Mouse (Mus musculus) heart, postnatal 0 days (tissue): ENCODE measurements around the gene Arhgap42. TPM values are rescaled to one million over a fixed set of nuclear protein-coding genes. Genes with fewer than 3 reads are reported as not detected.

Experiments
- ATAC-seq: fragments of 200-750 bp; cut with Nextera tagmentation; 2 replicates; pipeline ENCODE4 v1.8.0; 2017; ENCODE audit warnings: low read depth, moderate number of reproducible peaks, moderate library complexity; ENCODE audit not compliant: insufficient read depth
- DNase-seq: peaks from one replicate; pipeline ENCODE4 v3.0.0-alpha.2; 2016; ENCODE audit warnings: low spot score
- H3K27ac ChIP-seq: fragments of 300-500 bp; sonication (generic); 2 replicates; pipeline ENCODE4 v1.5.1; 2014; ENCODE audit warnings: low read depth, mild to moderate bottlenecking
- H3K27me3 ChIP-seq: fragments of 300-500 bp; sonication (generic); 2 replicates; pipeline ENCODE4 v1.6.1; 2014; ENCODE audit warnings: low read length, mixed read lengths; ENCODE audit not compliant: control insufficient read depth, insufficient read depth
- H3K36me3 ChIP-seq: fragments of 300-500 bp; sonication (generic); replicated peaks from 2 replicates; pipeline ENCODE4 v1.6.1; 2014; ENCODE audit warnings: low read length, mixed read lengths; ENCODE audit not compliant: control insufficient read depth, insufficient read depth
- H3K4me1 ChIP-seq: fragments of 300-500 bp; sonication (generic); 2 replicates; pipeline ENCODE4 v1.6.1; 2014; ENCODE audit warnings: antibody characterized with exemption; ENCODE audit not compliant: control insufficient read depth, insufficient read depth
- H3K4me2 ChIP-seq: fragments of 300-500 bp; sonication (generic); 2 replicates; pipeline ENCODE4 v1.6.1; 2014; ENCODE audit warnings: low read depth, mild to moderate bottlenecking, low read length, moderate library complexity
- H3K4me3 ChIP-seq: fragments of 300-500 bp; sonication (generic); 2 replicates; pipeline ENCODE4 v1.5.1; 2014; ENCODE audit warnings: low read depth, low read length
- H3K9ac ChIP-seq: fragments of 300-500 bp; sonication (generic); replicated peaks from 2 replicates; pipeline ENCODE4 v1.6.1; 2014; ENCODE audit warnings: low read depth, low read length, mixed read lengths
- H3K9me3 ChIP-seq: fragments of 300-500 bp; sonication (generic); replicated peaks from 2 replicates; pipeline ENCODE4 v1.6.1; 2016; ENCODE audit warnings: low read length; ENCODE audit not compliant: control insufficient read depth
- CTCF ChIP-seq: IDR thresholded peaks from 2 replicates; pipeline ENCODE4 v1.5.1; 2016; ENCODE audit warnings: antibody characterized with exemption, control low read depth, low read depth
- EP300 ChIP-seq: IDR thresholded peaks from 2 replicates; pipeline ENCODE4 v1.6.1; 2016; ENCODE audit warnings: antibody characterized with exemption, low read depth
- WGBS: fragments of 180-500 bp; shearing (Covaris S2); extraction: QIAGEN DNeasy Blood & Tissue Kit; methylation state at CpG from one replicate; pipeline ENCODE4 v1.1.7; 2014; 5-methylcytosine and 5-hydroxymethylcytosine counted together
- polyA plus RNA-seq: library from polyadenylated mRNA; unstranded; fragments of >200 nt; fragmentation: Nextera tagmentation; extraction: Ambion mirVana; gene quantifications from 2 replicates; pipeline ENCODE4 v1.2.1, GENCODE M21; 2015
- total RNA-seq: library from RNA; depleted of rRNA; stranded (reverse); fragments of >200 nt; gene quantifications from 2 replicates; pipeline ENCODE4 v1.2.3, GENCODE M21; 2014; ENCODE audit warnings: low replicate concordance

Gene Arhgap42
- total and polyA plus RNA-seq, 2 experiments from 2014 or later = 4.6 to 8.1 TPM

DNA sequence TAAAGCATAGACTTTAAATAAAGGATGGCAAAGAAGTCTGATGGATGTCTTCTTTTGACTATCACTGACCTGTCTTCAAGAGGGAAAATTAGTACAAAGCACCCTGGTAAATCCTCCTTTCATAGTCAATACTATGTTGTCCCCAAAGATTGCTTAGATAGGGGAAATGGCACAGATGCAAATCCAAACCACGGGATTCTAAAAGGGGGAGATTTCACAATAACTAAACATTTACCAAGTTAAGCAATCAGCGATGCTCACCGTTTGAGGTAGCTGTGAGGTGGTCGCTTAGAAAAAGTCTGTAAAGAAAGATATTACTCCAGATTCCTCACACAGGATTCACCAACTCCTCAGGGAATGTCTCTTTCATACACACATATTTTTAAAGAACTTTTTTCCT is 141.1 kb downstream of the Arhgap42 start:
- TF ChIP-seq CTCF (no peak), EP300 (no peak)
- Histone ChIP-seq H3K4me1 (no peaks in the 10 kb centered on the region), H3K36me3 (no peaks in the 10 kb centered on the region), H3K27me3 (no peaks in the 10 kb centered on the region), H3K4me3 (no peak overlapping the region), H3K27ac (no peak overlapping the region), H3K9me3 (no peaks in the 10 kb centered on the region), H3K4me2 (no peak overlapping the region), H3K9ac (no peak overlapping the region)
- ATAC-seq (no peak), DNase-seq (no peak)
- 89% methylated on average over 4 of the region's 4 CpGs for WGBS

DNA sequence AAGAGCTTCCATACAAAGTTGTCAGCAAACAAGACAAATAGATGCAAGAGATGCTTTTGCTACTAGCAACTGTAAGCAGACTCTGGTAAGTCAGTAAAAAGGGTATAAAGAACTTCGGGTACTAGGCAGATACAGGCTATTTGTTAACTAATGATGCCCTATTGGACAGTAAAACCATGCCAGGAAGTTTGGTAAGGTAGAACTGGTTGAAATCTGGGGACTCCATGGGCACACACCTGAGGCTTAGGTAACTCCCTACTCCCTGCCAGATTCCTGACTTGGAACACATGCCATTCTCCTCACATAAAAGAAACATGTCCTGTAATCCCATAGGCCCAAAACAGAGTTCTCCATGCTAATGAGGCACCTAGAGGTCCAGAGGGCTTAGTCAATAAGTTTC is 142.1 kb downstream of the Arhgap42 start:
- H3K4me3 ChIP-seq = no peak overlapping the region
- H3K4me2 ChIP-seq = no peak overlapping the region
- H3K9me3 ChIP-seq = no peaks in the 10 kb centered on the region
- no peaks in the 10 kb centered on the region for H3K36me3 ChIP-seq
- TF ChIP-seq CTCF = no peak
- no peak for TF ChIP-seq EP300
- DNase-seq = no peak
- no peaks in the 10 kb centered on the region for H3K4me1 ChIP-seq
- no peak for ATAC-seq
- 66% methylated on average over 1 of the region's 1 CpGs for WGBS
- H3K27me3 ChIP-seq = no peaks in the 10 kb centered on the region
- no peak overlapping the region for H3K9ac ChIP-seq
- H3K27ac ChIP-seq = no peak overlapping the region

DNA sequence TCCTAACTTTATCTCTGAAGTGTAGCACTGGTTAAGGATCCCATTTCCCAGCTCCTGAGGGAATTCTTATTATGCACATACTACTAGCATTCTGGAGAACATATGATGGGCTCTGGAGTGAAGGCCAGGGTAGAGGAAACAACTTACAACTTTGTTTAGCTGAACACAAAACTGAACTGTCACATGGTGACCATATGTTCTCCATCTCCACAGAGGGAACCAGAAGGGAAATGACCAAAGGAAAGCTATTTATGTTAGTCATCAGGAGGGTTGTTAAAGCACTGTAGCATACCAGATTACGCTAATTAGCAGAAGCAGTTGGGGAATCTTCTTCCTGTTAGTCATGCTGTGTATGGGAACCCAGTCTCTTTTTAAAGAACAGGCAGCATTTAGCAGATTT is 145.8 kb downstream of the Arhgap42 start:
- H3K9ac ChIP-seq = no peak overlapping the region
- H3K27ac ChIP-seq = no peak overlapping the region
- no peaks in the 10 kb centered on the region for H3K27me3 ChIP-seq
- no peak overlapping the region for H3K4me3 ChIP-seq
- no peaks in the 10 kb centered on the region for H3K4me1 ChIP-seq
- WGBS = 61% methylated on average over 1 of the region's 1 CpGs
- no peak for TF ChIP-seq EP300
- TF ChIP-seq CTCF = no peak
- DNase-seq (no peak), ATAC-seq (0 out of 2 replicates have a peak, but pooled peaks have one; percentile 20)
- H3K36me3 ChIP-seq = no peaks in the 10 kb centered on the region
- no peaks in the 10 kb centered on the region for H3K9me3 ChIP-seq
- H3K4me2 ChIP-seq = no peak overlapping the region

DNA sequence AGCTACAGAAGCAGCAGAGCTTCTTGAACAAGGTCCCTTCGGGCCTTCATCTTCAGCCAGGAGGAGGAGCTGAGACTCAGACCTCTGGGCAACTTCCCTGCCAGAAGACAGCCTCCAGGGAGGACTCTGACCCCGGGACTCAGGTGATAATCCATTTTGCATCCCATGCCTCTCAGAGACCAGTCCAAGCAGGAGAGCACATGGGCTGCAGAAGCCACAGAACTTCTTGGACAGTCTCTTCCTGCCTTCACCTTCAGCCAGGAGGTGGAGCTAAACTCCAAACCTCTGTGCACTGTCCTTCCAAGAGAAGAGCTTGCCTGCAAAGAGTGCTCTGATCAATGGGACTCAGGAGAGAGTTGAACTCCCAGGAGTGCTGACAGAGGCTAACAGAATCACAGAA is 155.5 kb downstream of the Arhgap42 start:
- Histone ChIP-seq H3K4me2 (no peak overlapping the region), H3K9me3 (no peaks in the 10 kb centered on the region), H3K36me3 (no peaks in the 10 kb centered on the region), H3K27ac (no peak overlapping the region), H3K9ac (no peak overlapping the region), H3K27me3 (no peaks in the 10 kb centered on the region), H3K4me1 (no peaks in the 10 kb centered on the region), H3K4me3 (no peak overlapping the region)
- no peak for TF ChIP-seq EP300
- TF ChIP-seq CTCF = peak; percentile 51
- ATAC-seq = no peak
- no peak for DNase-seq
- 60% methylated on average over 2 of the region's 2 CpGs for WGBS

DNA sequence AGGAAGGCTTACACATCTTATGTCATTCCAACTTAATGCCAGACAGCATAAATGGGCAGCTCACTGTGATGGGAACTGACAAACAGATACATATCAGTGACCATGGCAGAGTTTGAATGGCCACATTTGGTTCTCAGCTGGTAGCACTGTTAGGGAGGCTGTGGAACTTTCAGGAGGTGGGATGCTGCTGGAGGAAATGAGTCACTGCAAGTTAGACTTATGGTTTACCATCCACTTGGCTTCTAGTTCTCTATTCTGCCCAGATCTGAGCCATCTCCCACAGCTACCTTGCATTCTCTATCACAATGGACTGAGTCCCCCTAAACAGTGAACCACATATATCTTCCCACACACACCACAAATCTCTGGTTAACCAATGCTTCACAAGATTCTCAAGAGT is 186.0 kb downstream of the Arhgap42 start:
- 0 out of 2 replicates have a peak, but pooled peaks cover 2% of the 10 kb centered on the region for H3K9me3 ChIP-seq
- H3K4me3 ChIP-seq = no peak overlapping the region
- TF ChIP-seq CTCF (no peak), EP300 (no peak)
- H3K27me3 ChIP-seq = no peaks in the 10 kb centered on the region
- no peaks in the 10 kb centered on the region for H3K4me1 ChIP-seq
- H3K36me3 ChIP-seq = no peaks in the 10 kb centered on the region
- no peak overlapping the region for H3K27ac ChIP-seq
- no peak overlapping the region for H3K4me2 ChIP-seq
- ATAC-seq = no peak
- no peak for DNase-seq
- no peak overlapping the region for H3K9ac ChIP-seq

DNA sequence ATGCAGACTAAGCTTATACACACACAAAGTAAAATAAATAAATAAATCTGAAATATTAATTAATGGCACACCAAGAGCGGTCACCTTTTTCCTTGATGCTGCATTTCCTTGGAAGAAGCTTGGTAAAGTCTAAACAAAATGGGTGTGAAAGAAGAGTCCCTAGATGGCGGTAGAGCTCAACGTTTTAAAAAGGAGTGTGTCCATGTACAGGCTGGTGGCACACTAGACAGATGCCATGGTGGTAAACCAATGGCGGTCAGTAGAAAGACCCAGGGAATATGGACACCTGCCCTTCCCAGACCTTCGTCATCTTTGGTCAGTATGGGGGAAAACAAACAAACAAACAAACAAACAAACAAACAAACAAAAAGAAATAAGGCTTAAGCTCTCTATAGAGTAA is 187.7 kb downstream of the Arhgap42 start:
- H3K4me2 ChIP-seq = no peak overlapping the region
- H3K27ac ChIP-seq = no peak overlapping the region
- no peaks in the 10 kb centered on the region for H3K9me3 ChIP-seq
- ATAC-seq = no peak
- no peaks in the 10 kb centered on the region for H3K4me1 ChIP-seq
- H3K36me3 ChIP-seq = no peaks in the 10 kb centered on the region
- peak; percentile 70 for TF ChIP-seq CTCF
- no peak for TF ChIP-seq EP300
- 40% methylated on average over 5 of the region's 5 CpGs for WGBS
- H3K27me3 ChIP-seq = no peaks in the 10 kb centered on the region
- no peak overlapping the region for H3K4me3 ChIP-seq
- DNase-seq = peak; percentile 57
- no peak overlapping the region for H3K9ac ChIP-seq
